ENCODE assay signal across 8 mouse cellular contexts in the genomic region with DNA sequence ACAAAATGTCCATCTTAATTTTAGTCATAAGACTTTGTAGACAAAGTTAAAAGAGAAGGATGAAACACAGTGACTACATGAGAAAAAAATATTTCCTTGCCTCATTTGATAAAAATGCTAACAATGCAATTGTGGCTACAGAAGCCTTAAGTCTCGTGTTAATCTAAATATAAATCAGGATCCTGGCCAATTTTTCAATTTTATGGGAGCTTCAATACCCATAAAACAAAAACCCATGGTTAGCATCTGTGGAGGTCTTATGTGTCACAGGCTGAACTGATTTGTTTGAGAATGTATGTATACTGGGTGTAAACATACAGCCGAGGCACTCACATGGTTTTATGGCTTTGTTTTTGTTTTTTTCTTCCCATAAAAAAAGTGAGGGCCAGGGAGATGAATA. TPM values are rescaled to one million over a fixed set of nuclear protein-coding genes. Genes with fewer than 3 reads are reported as not detected.
DNase-seq lines count a peak whose midpoint lies in the region; ATAC-seq lines count a peak whose summit lies in the region.

No protein-coding gene starts in this region.

- WGBS in forebrain, embryonic 12.5 days, result 40% methylated on average over 2 of the region's 2 CpGs
- WGBS in liver, embryonic 15.5 days (ENCODE audit: insufficient replicate concordance), result 22% methylated on average over 2 of the region's 2 CpGs

- no peaks in the 10 kb centered on the region for H3K27me3 ChIP-seq in erythroblast, embryonic 14.5 days (ENCODE audit: control insufficient read depth)
- no peaks in the 10 kb centered on the region for H3K27me3 ChIP-seq in forebrain, embryonic 12.5 days
- no peaks in the 10 kb centered on the region; the same call in 1 of the 2 replicates for H3K27me3 ChIP-seq in liver, embryonic 15.5 days

- no peak for ATAC-seq in erythroblast, adult 5-6 weeks (replicated peaks; ENCODE audit: low FRiP score, poor library complexity, severe bottlenecking)
- ATAC-seq in forebrain, embryonic 12.5 days (ENCODE audit: low FRiP score), result no peak
- ATAC-seq in liver, embryonic 15.5 days (ENCODE audit: insufficient read depth), result no peak
- no peak for ATAC-seq in frontal cortex, adult (ENCODE audit: low TSS enrichment)

- DNase-seq in 3T3-L1 (ENCODE audit: low read depth, low spot score), result peak; percentile 71
- DNase-seq in thymus, postnatal 0 days (ENCODE audit: low spot score), result no peak
- no peak for DNase-seq in embryo, embryonic 10 days (ENCODE audit: low spot score)

- H3K36me3 ChIP-seq in erythroblast, embryonic 14.5 days (ENCODE audit: control insufficient read depth), result no peaks in the 10 kb centered on the region
- H3K36me3 ChIP-seq in forebrain, embryonic 12.5 days (replicated peaks), result no peaks in the 10 kb centered on the region
- H3K36me3 ChIP-seq in liver, embryonic 15.5 days (replicated peaks), result no peaks in the 10 kb centered on the region

- H3K9me3 ChIP-seq in erythroblast, embryonic 14.5 days (ENCODE audit: control insufficient read depth, low read length), result no peaks in the 10 kb centered on the region
- no peaks in the 10 kb centered on the region for H3K9me3 ChIP-seq in forebrain, embryonic 12.5 days
- H3K9me3 ChIP-seq in liver, embryonic 15.5 days (replicated peaks), result no peaks in the 10 kb centered on the region

- H3K4me3 ChIP-seq in erythroblast, embryonic 14.5 days (replicated peaks), result peak overlapping the region; percentile 72
- H3K4me3 ChIP-seq in forebrain, embryonic 12.5 days (replicated peaks), result peak overlapping the region; percentile 66
- H3K4me3 ChIP-seq in liver, embryonic 15.5 days (replicated peaks), result peak overlapping the region; percentile 72

- H3K9ac ChIP-seq in forebrain, embryonic 12.5 days, result peak overlapping the region; percentile 72
- H3K9ac ChIP-seq in liver, embryonic 15.5 days, result peak overlapping the region; percentile 56

- peaks cover 22% of the 10 kb centered on the region for H3K4me1 ChIP-seq in erythroblast, embryonic 14.5 days (ENCODE audit: control insufficient read depth)
- H3K4me1 ChIP-seq in forebrain, embryonic 12.5 days, result peaks cover 8% of the 10 kb centered on the region
- H3K4me1 ChIP-seq in liver, embryonic 15.5 days (replicated peaks), result peaks cover 31% of the 10 kb centered on the region

- H3K4me2 ChIP-seq in forebrain, embryonic 12.5 days, result peak overlapping the region; percentile 77
- H3K4me2 ChIP-seq in liver, embryonic 15.5 days, result peak overlapping the region; percentile 88

- H3K27ac ChIP-seq in forebrain, embryonic 12.5 days, result peak overlapping the region; percentile 84; the same call in 1 of the 2 replicates
- peak overlapping the region; percentile 84 for H3K27ac ChIP-seq in liver, embryonic 15.5 days (replicated peaks)

RNA-seq across cellular contexts. Expression of a gene that starts 0.7 kb away (rescaled TPM):
- polyA plus RNA-seq in erythroblast, embryonic 14.5 days (2012), result not detected in 2 replicates
- total RNA-seq in erythroblast, adult 5-6 weeks (2015; ENCODE audit: low replicate concordance), result 0.84 and 0.96 TPM in 2 replicates
- total RNA-seq in erythroblast, adult 5-6 weeks (2017; ENCODE audit: low replicate concordance), result 0.68 and 1.8 TPM in 2 replicates
- 22.5 and 22.6 TPM in 2 replicates for polyA plus RNA-seq in forebrain, embryonic 12.5 days (2016; fragmentation: Nextera tagmentation; extraction: Ambion mirVana)
- 28.7 and 30.7 TPM in 2 replicates for polyA plus RNA-seq in liver, embryonic 15.5 days (2015; fragmentation: Nextera tagmentation; extraction: Ambion mirVana)
- 7.3 and 8.3 TPM in 2 replicates for polyA plus RNA-seq in thymus, postnatal 0 days (2015; fragmentation: Nextera tagmentation; extraction: Ambion mirVana)
